Mouse (Mus musculus): ENCODE results near the gene Hbb-bt. TPM values are rescaled to one million over a fixed set of nuclear protein-coding genes. Genes with fewer than 3 reads are reported as not detected.
"Not testable (repeated sequence)": the region's sequence is repeated elsewhere in the genome, so short reads cannot be mapped to it uniquely, and the experiment has no call there.

Gene Hbb-bt
- polyA plus RNA-seq, 1 experiment from 2014 or later: 789 TPM

DNA sequence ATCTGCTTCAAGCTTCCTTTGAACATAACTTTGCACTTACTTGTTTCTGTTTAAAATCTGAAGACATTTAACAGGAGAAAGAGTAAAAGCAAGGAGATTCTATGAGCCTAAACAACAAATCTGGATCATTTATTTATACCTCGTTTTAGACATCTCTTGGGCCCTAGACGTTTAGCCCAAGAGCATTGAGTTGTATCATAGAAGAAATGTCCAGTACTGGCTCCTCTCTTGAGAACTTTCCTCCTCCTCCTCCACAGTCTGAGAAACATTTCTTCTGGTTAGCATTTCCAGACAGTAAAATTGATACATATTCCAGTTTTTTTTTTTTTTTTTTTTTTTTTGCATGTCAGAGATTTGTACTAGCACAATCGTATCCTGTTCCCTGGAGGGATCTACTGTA is 22.1 kb downstream of the Hbb-bt start, which contains the start of gene Olfr67:
Gene Olfr67 (minus strand): TSS at position 101 of the 400 bp plus-strand sequence.
- H3K27me3 ChIP-seq (ENCODE audit: control insufficient read depth, insufficient read depth, low read length): no peaks in the 10 kb centered on the region
- H3K9ac ChIP-seq (ENCODE audit: low read length): no peak within 1 kb of the TSS
- H3K4me3 ChIP-seq (ENCODE audit: low read depth, low read length): no peak within 1 kb of the TSS
- H3K9me3 ChIP-seq (ENCODE audit: control insufficient read depth, low read length): no peaks in the 10 kb centered on the region
- 80% methylated on average over 3 of the region's 3 CpGs for WGBS
- H3K36me3 ChIP-seq (ENCODE audit: control insufficient read depth, insufficient read depth, low read length): no peaks in the 10 kb centered on the region
- DNase-seq (ENCODE audit: low spot score): no peak
- H3K4me2 ChIP-seq (ENCODE audit: low read depth, low read length, severe bottlenecking): no peak within 1 kb of the TSS
- no peak for ATAC-seq (replicated peaks; ENCODE audit: low FRiP score)
- H3K27ac ChIP-seq (ENCODE audit: low read depth, low read length): no peak within 1 kb of the TSS
- no peaks in the 10 kb centered on the region for H3K4me1 ChIP-seq (replicated peaks; ENCODE audit: control insufficient read depth, insufficient read depth, low read length)

DNA sequence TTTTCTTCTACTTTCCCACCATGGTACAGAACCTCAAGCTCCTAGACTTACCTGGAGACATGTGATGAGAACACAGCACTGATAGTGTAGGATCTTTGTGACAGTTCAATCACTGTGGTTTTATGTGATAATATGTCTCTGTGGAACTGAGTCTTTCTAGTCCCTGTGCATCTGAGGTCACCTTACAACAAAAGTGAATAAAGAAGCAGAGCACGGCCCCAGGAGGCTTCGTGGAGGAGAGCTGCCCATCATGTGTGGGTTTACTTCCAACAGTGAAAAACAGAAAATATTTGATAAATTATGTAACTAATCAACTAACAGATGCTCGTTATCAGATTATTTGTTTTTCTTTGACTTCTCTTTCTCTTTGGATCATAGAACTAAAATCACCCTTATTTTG is 34.2 kb downstream of the Hbb-bt start, which contains the start of gene Olfr68:
Gene Olfr68 (minus strand): TSS at position 101 of the 400 bp plus-strand sequence.
- no peaks in the 10 kb centered on the region for H3K27me3 ChIP-seq (ENCODE audit: control insufficient read depth, insufficient read depth, low read length)
- H3K4me3 ChIP-seq (ENCODE audit: low read depth, low read length): no peak within 1 kb of the TSS
- no peak within 1 kb of the TSS for H3K27ac ChIP-seq (ENCODE audit: low read depth, low read length)
- DNase-seq (ENCODE audit: low spot score): no peak
- H3K9ac ChIP-seq (ENCODE audit: low read length): no peak within 1 kb of the TSS
- no peaks in the 10 kb centered on the region for H3K4me1 ChIP-seq (replicated peaks; ENCODE audit: control insufficient read depth, insufficient read depth, low read length)
- ATAC-seq (replicated peaks; ENCODE audit: low FRiP score): no peak
- 80% methylated on average over 3 of the region's 3 CpGs for WGBS
- no peaks in the 10 kb centered on the region for H3K36me3 ChIP-seq (ENCODE audit: control insufficient read depth, insufficient read depth, low read length)
- H3K4me2 ChIP-seq (ENCODE audit: low read depth, low read length, severe bottlenecking): no peak within 1 kb of the TSS
- no peaks in the 10 kb centered on the region for H3K9me3 ChIP-seq (ENCODE audit: control insufficient read depth, low read length)

DNA sequence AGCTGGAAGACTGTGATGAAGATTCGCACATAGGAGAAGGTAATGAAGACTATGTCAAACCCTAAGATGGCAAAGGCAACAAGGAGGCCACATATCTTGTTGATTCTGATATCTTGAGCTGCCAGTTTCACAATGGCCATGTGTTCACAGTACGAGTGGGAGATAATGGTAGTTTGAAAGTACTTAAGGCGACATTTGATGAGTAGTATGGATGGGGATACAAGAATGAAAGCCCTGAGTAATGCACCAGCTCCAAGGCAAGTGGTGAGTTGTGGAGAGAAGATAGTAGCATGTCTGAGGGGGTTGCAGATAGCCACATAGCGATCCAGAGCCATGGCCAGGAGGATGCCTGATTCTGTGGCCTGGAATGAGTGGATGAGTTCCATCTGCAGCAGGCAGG is 36.1 kb downstream of the Hbb-bt start:
- H3K9me3 ChIP-seq (ENCODE audit: control insufficient read depth, low read length); H3K4me3 ChIP-seq (ENCODE audit: low read depth, low read length); ATAC-seq (replicated peaks; ENCODE audit: low FRiP score); H3K4me2 ChIP-seq (ENCODE audit: low read depth, low read length, severe bottlenecking); DNase-seq (ENCODE audit: low spot score); H3K4me1 ChIP-seq (replicated peaks; ENCODE audit: control insufficient read depth, insufficient read depth, low read length); H3K36me3 ChIP-seq (ENCODE audit: control insufficient read depth, insufficient read depth, low read length); H3K27ac ChIP-seq (ENCODE audit: low read depth, low read length); H3K9ac ChIP-seq (ENCODE audit: low read length); H3K27me3 ChIP-seq (ENCODE audit: control insufficient read depth, insufficient read depth, low read length): not testable (repeated sequence)
- 84% methylated on average over 4 of the region's 4 CpGs for WGBS

DNA sequence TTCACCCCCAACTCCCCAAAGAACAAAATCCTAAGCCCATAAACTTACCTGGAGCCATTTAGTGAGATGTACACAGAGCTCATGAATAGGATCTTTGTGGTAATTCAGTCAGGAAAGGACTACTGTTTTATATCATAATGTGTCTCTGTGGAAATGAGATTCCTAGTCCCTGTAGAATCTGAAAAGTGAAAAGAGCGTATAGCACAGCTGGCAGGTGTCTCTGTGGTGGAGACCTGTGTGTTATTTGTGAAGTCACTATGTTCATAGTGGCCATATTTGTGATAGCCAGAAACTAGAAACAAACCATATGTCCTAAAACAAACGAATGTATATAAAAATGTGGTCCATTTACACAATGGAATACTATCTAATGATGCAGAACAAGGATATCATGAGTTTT is 42.3 kb downstream of the Hbb-bt start, which contains the start of gene Olfr69:
Gene Olfr69 (minus strand): TSS at position 101 of the 400 bp plus-strand sequence.
- no peak for DNase-seq (ENCODE audit: low spot score)
- 92% methylated on average over 2 of the region's 2 CpGs for WGBS
- H3K36me3 ChIP-seq (ENCODE audit: control insufficient read depth, insufficient read depth, low read length): no peaks in the 10 kb centered on the region
- H3K4me1 ChIP-seq (replicated peaks; ENCODE audit: control insufficient read depth, insufficient read depth, low read length): no peaks in the 10 kb centered on the region
- no peaks in the 10 kb centered on the region for H3K27me3 ChIP-seq (ENCODE audit: control insufficient read depth, insufficient read depth, low read length)
- no peak within 1 kb of the TSS for H3K4me2 ChIP-seq (ENCODE audit: low read depth, low read length, severe bottlenecking)
- no peaks in the 10 kb centered on the region for H3K9me3 ChIP-seq (ENCODE audit: control insufficient read depth, low read length)
- no peak within 1 kb of the TSS for H3K4me3 ChIP-seq (ENCODE audit: low read depth, low read length)
- ATAC-seq (replicated peaks; ENCODE audit: low FRiP score): no peak
- no peak within 1 kb of the TSS for H3K27ac ChIP-seq (ENCODE audit: low read depth, low read length)
- H3K9ac ChIP-seq (ENCODE audit: low read length): no peak within 1 kb of the TSS

DNA sequence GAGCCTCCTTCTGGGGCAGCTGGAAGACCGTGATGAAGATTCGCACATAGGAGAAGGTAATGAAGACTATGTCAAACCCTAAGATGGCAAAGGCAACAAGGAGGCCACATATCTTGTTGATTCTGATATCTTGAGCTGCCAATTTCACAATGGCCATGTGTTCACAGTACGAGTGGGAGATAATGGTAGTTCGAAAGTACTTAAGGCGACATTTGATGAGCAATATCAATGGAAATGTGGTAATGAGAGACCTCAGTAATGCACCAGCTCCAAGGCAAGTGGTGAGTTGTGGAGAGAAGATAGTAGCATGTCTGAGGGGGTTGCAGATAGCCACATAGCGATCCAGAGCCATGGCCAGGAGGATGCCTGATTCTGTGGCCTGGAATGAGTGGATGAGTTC is 46.1 kb downstream of the Hbb-bt start:
- 85% methylated on average over 6 of the region's 6 CpGs for WGBS
- not testable (repeated sequence) for H3K4me2 ChIP-seq (ENCODE audit: low read depth, low read length, severe bottlenecking); H3K9ac ChIP-seq (ENCODE audit: low read length); H3K4me3 ChIP-seq (ENCODE audit: low read depth, low read length); H3K27ac ChIP-seq (ENCODE audit: low read depth, low read length); H3K9me3 ChIP-seq (ENCODE audit: control insufficient read depth, low read length); ATAC-seq (replicated peaks; ENCODE audit: low FRiP score); DNase-seq (ENCODE audit: low spot score); H3K36me3 ChIP-seq (ENCODE audit: control insufficient read depth, insufficient read depth, low read length); H3K27me3 ChIP-seq (ENCODE audit: control insufficient read depth, insufficient read depth, low read length); H3K4me1 ChIP-seq (replicated peaks; ENCODE audit: control insufficient read depth, insufficient read depth, low read length)

Other genes starting within 250 kb of the Hbb-bt start
- gene Olfr616, start 244.9 kb downstream of the Hbb-bt start, polyA plus RNA-seq (2014; fragmentation: Nextera tagmentation; extraction: Ambion mirVana): not detected in 2 replicates
- gene Olfr617, start 240.9 kb downstream of the Hbb-bt start, polyA plus RNA-seq (2014; fragmentation: Nextera tagmentation; extraction: Ambion mirVana): not detected in 2 replicates
- not detected in 2 replicates for gene Olfr618, start 223.9 kb downstream of the Hbb-bt start, polyA plus RNA-seq (2014; fragmentation: Nextera tagmentation; extraction: Ambion mirVana)
- gene Olfr619, start 213.4 kb downstream of the Hbb-bt start, polyA plus RNA-seq (2014; fragmentation: Nextera tagmentation; extraction: Ambion mirVana): not detected in 2 replicates
- not detected in 2 replicates for gene Olfr620, start 201.5 kb downstream of the Hbb-bt start, polyA plus RNA-seq (2014; fragmentation: Nextera tagmentation; extraction: Ambion mirVana)
- not detected in 2 replicates for gene Olfr622, start 171.3 kb downstream of the Hbb-bt start, polyA plus RNA-seq (2014; fragmentation: Nextera tagmentation; extraction: Ambion mirVana)
- gene Olfr623, start 150.3 kb downstream of the Hbb-bt start, polyA plus RNA-seq (2014; fragmentation: Nextera tagmentation; extraction: Ambion mirVana): not detected in 2 replicates
- not detected in 2 replicates for gene Olfr624, start 142.8 kb downstream of the Hbb-bt start, polyA plus RNA-seq (2014; fragmentation: Nextera tagmentation; extraction: Ambion mirVana)
- not detected in 2 replicates for gene Olfr625-ps1, start 131.3 kb downstream of the Hbb-bt start, polyA plus RNA-seq (2014; fragmentation: Nextera tagmentation; extraction: Ambion mirVana)
- gene Olfr243, start 99.3 kb downstream of the Hbb-bt start, polyA plus RNA-seq (2014; fragmentation: Nextera tagmentation; extraction: Ambion mirVana): not detected in 2 replicates
- gene Olfr628, start 83.6 kb downstream of the Hbb-bt start, polyA plus RNA-seq (2014; fragmentation: Nextera tagmentation; extraction: Ambion mirVana): not detected in 2 replicates
- gene Olfr629, start 69.1 kb downstream of the Hbb-bt start, polyA plus RNA-seq (2014; fragmentation: Nextera tagmentation; extraction: Ambion mirVana): not detected in 2 replicates
- gene Olfr630, start 56.7 kb downstream of the Hbb-bt start, polyA plus RNA-seq (2014; fragmentation: Nextera tagmentation; extraction: Ambion mirVana): not detected in 2 replicates
- gene Olfr69, start 42.4 kb downstream of the Hbb-bt start, polyA plus RNA-seq (2014; fragmentation: Nextera tagmentation; extraction: Ambion mirVana): not detected in 2 replicates
- gene Olfr68, start 34.3 kb downstream of the Hbb-bt start, polyA plus RNA-seq (2014; fragmentation: Nextera tagmentation; extraction: Ambion mirVana): not detected in 2 replicates
- not detected in 2 replicates for gene Olfr67, start 22.2 kb downstream of the Hbb-bt start, polyA plus RNA-seq (2014; fragmentation: Nextera tagmentation; extraction: Ambion mirVana)
- 254 and 256 TPM in 2 replicates for gene Hbb-bs, start 14.1 kb upstream of the Hbb-bt start, polyA plus RNA-seq (2014; fragmentation: Nextera tagmentation; extraction: Ambion mirVana)
- gene Hbb-bh2, start 26.5 kb upstream of the Hbb-bt start, polyA plus RNA-seq (2014; fragmentation: Nextera tagmentation; extraction: Ambion mirVana): not detected in 2 replicates
- gene Hbb-bh1, start 29.2 kb upstream of the Hbb-bt start, polyA plus RNA-seq (2014; fragmentation: Nextera tagmentation; extraction: Ambion mirVana): 2,356 and 2,804 TPM in 2 replicates
- gene Hbb-y, start 39.2 kb upstream of the Hbb-bt start, polyA plus RNA-seq (2014; fragmentation: Nextera tagmentation; extraction: Ambion mirVana): 10,747 and 11,615 TPM in 2 replicates
- gene Olfr66, start 72.3 kb upstream of the Hbb-bt start, polyA plus RNA-seq (2014; fragmentation: Nextera tagmentation; extraction: Ambion mirVana): not detected in 2 replicates
- not detected in 2 replicates for gene Olfr64, start 80.5 kb upstream of the Hbb-bt start, polyA plus RNA-seq (2014; fragmentation: Nextera tagmentation; extraction: Ambion mirVana)
- not detected in 2 replicates for gene Olfr65, start 89.5 kb upstream of the Hbb-bt start, polyA plus RNA-seq (2014; fragmentation: Nextera tagmentation; extraction: Ambion mirVana)
- not detected in 2 replicates for gene Olfr631, start 114.8 kb upstream of the Hbb-bt start, polyA plus RNA-seq (2014; fragmentation: Nextera tagmentation; extraction: Ambion mirVana)
- 0.12 TPM in 1 of 2 replicates, not detected in the other for gene Olfr632, start 120.4 kb upstream of the Hbb-bt start, polyA plus RNA-seq (2014; fragmentation: Nextera tagmentation; extraction: Ambion mirVana)
- not detected in 2 replicates for gene Olfr633, start 130.4 kb upstream of the Hbb-bt start, polyA plus RNA-seq (2014; fragmentation: Nextera tagmentation; extraction: Ambion mirVana)
- 0.03 TPM in 1 of 2 replicates, not detected in the other for gene Olfr635, start 157.2 kb upstream of the Hbb-bt start, polyA plus RNA-seq (2014; fragmentation: Nextera tagmentation; extraction: Ambion mirVana)
- not detected in 2 replicates for gene Olfr638, start 184.8 kb upstream of the Hbb-bt start, polyA plus RNA-seq (2014; fragmentation: Nextera tagmentation; extraction: Ambion mirVana)
- 0.04 TPM in 2 replicates for gene Olfr639, start 203.3 kb upstream of the Hbb-bt start, polyA plus RNA-seq (2014; fragmentation: Nextera tagmentation; extraction: Ambion mirVana)
- not detected in 2 replicates for gene Olfr640, start 211.6 kb upstream of the Hbb-bt start, polyA plus RNA-seq (2014; fragmentation: Nextera tagmentation; extraction: Ambion mirVana)
- not detected in 2 replicates for gene Olfr641, start 221.4 kb upstream of the Hbb-bt start, polyA plus RNA-seq (2014; fragmentation: Nextera tagmentation; extraction: Ambion mirVana)
- gene Olfr642, start 238.7 kb upstream of the Hbb-bt start, polyA plus RNA-seq (2014; fragmentation: Nextera tagmentation; extraction: Ambion mirVana): not detected in 2 replicates
- gene 4930516K23Rik, start 247.4 kb upstream of the Hbb-bt start, polyA plus RNA-seq (2014; fragmentation: Nextera tagmentation; extraction: Ambion mirVana): not detected in 2 replicates